Mouse (Mus musculus) lung, embryonic 14.5 days (tissue): ENCODE measurements around the gene Olfr642. TPM values are rescaled to one million over a fixed set of nuclear protein-coding genes. Genes with fewer than 3 reads are reported as not detected.

Experiments used
- ATAC-seq: fragments of 200-750 bp; cut with Nextera tagmentation; 2 replicates; pipeline ENCODE4 v1.8.0; 2017; ENCODE audit warnings: mild to moderate bottlenecking, moderate TSS enrichment, moderate library complexity; ENCODE audit not compliant: insufficient read depth
- DNase-seq: peaks from one replicate; pipeline ENCODE4 v3.0.0-alpha.2; 2015
- H3K27ac ChIP-seq: fragments of 300-500 bp; sonication (generic); 2 replicates; pipeline ENCODE4 v1.5.1; 2014; ENCODE audit warnings: low read depth, mild to moderate bottlenecking, moderate library complexity
- H3K27me3 ChIP-seq: fragments of 300-500 bp; sonication (generic); 2 replicates; pipeline ENCODE4 v1.6.1; 2014; ENCODE audit warnings: low read length, control low read depth; ENCODE audit not compliant: insufficient read depth
- H3K36me3 ChIP-seq: fragments of 300-500 bp; sonication (generic); 2 replicates; pipeline ENCODE4 v1.6.1; 2014; ENCODE audit warnings: control low read depth; ENCODE audit not compliant: insufficient read depth
- H3K4me1 ChIP-seq: fragments of 300-500 bp; sonication (generic); 2 replicates; pipeline ENCODE4 v1.6.1; 2014; ENCODE audit warnings: antibody characterized with exemption, control low read depth; ENCODE audit not compliant: insufficient read depth
- H3K4me2 ChIP-seq: fragments of 300-500 bp; sonication (generic); 2 replicates; pipeline ENCODE4 v1.6.1; 2014; ENCODE audit warnings: mild to moderate bottlenecking
- H3K4me3 ChIP-seq: fragments of 300-500 bp; sonication (generic); 2 replicates; pipeline ENCODE4 v1.5.1; 2014; ENCODE audit warnings: low read depth, low read length
- H3K9ac ChIP-seq: fragments of 300-500 bp; sonication (generic); 2 replicates; pipeline ENCODE4 v1.6.1; 2014
- H3K9me3 ChIP-seq: fragments of 300-500 bp; sonication (generic); 2 replicates; pipeline ENCODE4 v1.6.1; 2016; ENCODE audit warnings: low read depth, low read length, control low read depth
- CTCF ChIP-seq: IDR thresholded peaks from 2 replicates; pipeline ENCODE4 v1.5.1; 2016; ENCODE audit warnings: antibody characterized with exemption, low read depth
- WGBS: fragments of 180-500 bp; shearing (Covaris S2); extraction: QIAGEN DNeasy Blood & Tissue Kit; methylation state at CpG from one replicate; pipeline ENCODE4 v1.1.7; 2014; 5-methylcytosine and 5-hydroxymethylcytosine counted together
- polyA plus RNA-seq: library from polyadenylated mRNA; unstranded; fragments of >200 nt; fragmentation: Nextera tagmentation; extraction: Ambion mirVana; gene quantifications from 2 replicates; pipeline ENCODE4 v1.2.1, GENCODE M21; 2014

Gene Olfr642
- polyA plus RNA-seq, result not detected in 2 replicates

DNA sequence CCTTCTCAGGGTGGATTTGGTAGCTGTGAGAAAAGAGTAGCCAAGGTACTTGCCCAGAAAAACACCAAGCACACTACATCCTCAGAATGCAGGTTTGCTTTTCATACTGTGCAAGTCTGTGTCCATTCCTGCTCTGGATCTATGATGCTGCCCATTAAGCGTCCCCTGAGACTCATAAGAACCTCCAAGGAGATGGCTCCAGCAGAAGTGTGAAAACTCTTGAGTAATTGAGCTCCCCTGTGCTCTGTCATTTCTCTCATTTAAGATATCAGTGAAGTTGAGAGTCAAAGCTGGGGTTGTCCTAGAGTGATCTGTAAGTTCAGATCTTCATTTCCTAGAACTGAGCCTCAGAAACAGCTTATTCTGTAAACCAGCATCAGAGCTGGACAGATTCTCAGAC, at the start of gene Olfr642:
Olfr642 (minus strand) TSS at position 101 of the 400 bp plus-strand sequence.
- Histone ChIP-seq H3K36me3 (no peaks in the 10 kb centered on the region), H3K4me1 (no peaks in the 10 kb centered on the region), H3K27me3 (no peaks in the 10 kb centered on the region), H3K9me3 (no peaks in the 10 kb centered on the region), H3K4me3 (no peak within 1 kb of the TSS), H3K4me2 (no peak within 1 kb of the TSS), H3K9ac (no peak within 1 kb of the TSS), H3K27ac (no peak within 1 kb of the TSS)
- ATAC-seq (no peak), DNase-seq (no peak)
- 72% methylated on average over 1 of the region's 1 CpGs for WGBS
- no peak for TF ChIP-seq CTCF

DNA sequence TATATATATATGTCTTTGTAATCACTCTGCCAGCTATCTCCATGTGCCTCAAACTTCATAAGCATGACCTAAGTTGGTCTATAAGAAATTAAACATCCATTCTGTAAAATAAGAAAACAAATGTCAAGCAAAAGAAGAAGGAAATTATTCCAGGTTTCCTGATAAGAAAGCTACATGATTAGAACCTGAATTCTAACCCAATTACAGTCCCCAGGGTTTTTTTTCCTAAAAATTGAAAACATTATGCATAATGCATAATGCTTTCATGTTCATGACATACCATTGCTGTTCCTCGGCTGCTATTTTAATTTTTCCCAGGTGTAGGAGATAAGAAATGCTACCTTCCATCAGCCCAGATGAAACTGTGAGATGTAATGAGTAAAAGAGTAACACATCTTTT, 32.9 kb upstream of the Olfr642 start, which contains the start of gene Olfr645:
Olfr645 (minus strand) TSS at position 101 of the 400 bp plus-strand sequence.
- no peak within 1 kb of the TSS for H3K27ac ChIP-seq
- H3K4me3 ChIP-seq, result no peak within 1 kb of the TSS
- no peaks in the 10 kb centered on the region for H3K9me3 ChIP-seq
- DNase-seq, result no peak
- no peak for TF ChIP-seq CTCF
- WGBS, result 71% methylated on average over 1 of the region's 1 CpGs
- H3K27me3 ChIP-seq, result no peaks in the 10 kb centered on the region
- no peak within 1 kb of the TSS for H3K9ac ChIP-seq
- no peaks in the 10 kb centered on the region for H3K36me3 ChIP-seq
- no peak within 1 kb of the TSS for H3K4me2 ChIP-seq
- H3K4me1 ChIP-seq, result no peaks in the 10 kb centered on the region
- no peak for ATAC-seq

DNA sequence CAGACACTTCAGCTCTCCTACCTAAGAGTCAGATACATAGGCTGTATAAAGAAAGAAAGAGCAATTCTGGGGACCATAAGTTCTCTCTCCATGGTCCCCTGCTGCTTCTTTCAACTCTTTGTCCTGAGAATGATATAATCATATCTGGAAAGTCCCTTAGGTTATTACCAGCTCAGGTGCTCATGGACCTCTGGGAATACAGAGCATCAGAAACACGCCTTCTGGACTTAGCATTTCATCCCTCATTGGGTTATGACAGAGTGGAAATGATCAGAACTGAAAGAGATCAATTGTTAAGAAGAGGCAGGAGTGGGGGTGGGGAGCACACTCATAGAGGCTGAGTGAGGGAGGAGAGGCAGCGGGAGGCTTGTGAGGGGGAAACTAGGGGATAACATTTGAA, 19.3 kb upstream of the Olfr642 start, which contains the start of gene Olfr644:
Olfr644 (minus strand) TSS at position 101 of the 400 bp plus-strand sequence.
- Histone ChIP-seq H3K4me1 (no peaks in the 10 kb centered on the region), H3K36me3 (no peaks in the 10 kb centered on the region), H3K9me3 (no peaks in the 10 kb centered on the region), H3K4me3 (no peak within 1 kb of the TSS), H3K27me3 (no peaks in the 10 kb centered on the region), H3K27ac (no peak within 1 kb of the TSS), H3K9ac (no peak within 1 kb of the TSS), H3K4me2 (no peak within 1 kb of the TSS)
- ATAC-seq (no peak), DNase-seq (no peak)
- TF ChIP-seq CTCF, result no peak
- WGBS, result 57% methylated on average over 2 of the region's 2 CpGs

DNA sequence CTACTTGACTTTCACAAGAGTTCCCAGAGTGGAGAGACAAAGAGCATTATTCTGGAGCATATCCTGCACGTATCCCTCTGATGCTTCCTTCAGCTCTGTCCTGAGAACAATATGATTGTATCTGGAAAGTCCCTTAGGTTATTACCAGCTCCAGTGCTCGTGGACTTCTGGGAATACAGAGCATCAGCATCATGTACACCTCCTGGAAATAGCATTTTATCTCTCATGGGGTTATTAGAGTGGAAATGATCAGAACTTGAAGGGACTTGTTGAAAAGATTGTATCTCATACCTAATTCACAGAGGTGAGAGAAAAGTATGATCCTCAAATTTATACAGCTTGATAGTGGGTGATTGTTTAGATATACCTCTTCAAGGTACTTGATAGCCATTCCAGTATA, 8.9 kb upstream of the Olfr642 start, which contains the start of gene 4930516K23Rik:
4930516K23Rik (minus strand) TSS at position 101 of the 400 bp plus-strand sequence.
- no peaks in the 10 kb centered on the region for H3K4me1 ChIP-seq
- no peak within 1 kb of the TSS for H3K4me2 ChIP-seq
- DNase-seq (no peak), ATAC-seq (no peak)
- no peak within 1 kb of the TSS for H3K9ac ChIP-seq
- H3K27ac ChIP-seq, result no peak within 1 kb of the TSS
- no peaks in the 10 kb centered on the region for H3K27me3 ChIP-seq
- no peaks in the 10 kb centered on the region for H3K9me3 ChIP-seq
- no peak for TF ChIP-seq CTCF
- 45% methylated on average over 2 of the region's 2 CpGs for WGBS
- no peak within 1 kb of the TSS for H3K4me3 ChIP-seq
- no peaks in the 10 kb centered on the region for H3K36me3 ChIP-seq

DNA sequence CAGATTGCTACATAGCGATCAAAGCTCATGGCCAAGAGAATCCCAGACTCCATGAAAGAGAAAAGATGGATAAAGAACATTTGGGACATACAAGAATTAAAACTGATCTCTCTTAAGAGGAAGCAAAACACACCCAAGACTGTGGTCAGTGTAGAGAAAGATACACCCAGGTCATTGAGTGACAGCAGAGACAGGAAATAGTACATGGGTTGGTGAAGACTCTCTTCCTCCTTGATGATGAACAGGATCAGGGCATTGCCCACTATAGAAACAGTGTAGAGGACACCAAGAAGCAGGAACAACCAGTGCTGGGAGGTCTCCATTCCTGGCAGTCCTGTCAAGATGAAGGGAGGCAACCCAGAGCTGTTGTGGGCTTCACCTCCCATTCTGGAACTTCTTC, 6.7 kb upstream of the Olfr642 start:
- DNase-seq, result no peak
- Histone ChIP-seq H3K9me3 (no peaks in the 10 kb centered on the region), H3K4me1 (no peaks in the 10 kb centered on the region), H3K36me3 (no peaks in the 10 kb centered on the region), H3K27ac (no peak overlapping the region), H3K4me2 (no peak overlapping the region), H3K27me3 (no peaks in the 10 kb centered on the region), H3K4me3 (no peak overlapping the region), H3K9ac (no peak overlapping the region)
- WGBS, result 88% methylated on average over 1 of the region's 1 CpGs
- ATAC-seq, result no peak
- TF ChIP-seq CTCF, result no peak

DNA sequence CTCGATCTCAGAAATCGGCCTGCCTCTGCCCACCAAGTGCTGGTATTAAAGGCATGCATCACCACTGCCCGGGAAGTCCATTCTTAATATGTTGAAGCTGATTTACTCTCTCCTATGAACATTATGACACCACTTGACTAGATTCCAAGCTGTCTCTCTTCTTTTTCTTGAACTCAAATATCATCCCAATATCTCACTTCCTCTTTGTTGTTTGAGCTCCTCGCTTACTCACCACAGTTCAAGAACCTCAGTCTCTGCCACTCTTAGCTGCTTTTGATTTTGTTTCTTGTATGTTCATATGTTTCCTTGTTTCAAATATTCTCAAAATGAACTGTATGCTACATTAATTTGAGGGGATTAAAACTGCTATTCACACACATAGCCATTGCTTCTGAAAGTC, 1.7 kb downstream of the Olfr642 start:
- no peaks in the 10 kb centered on the region for H3K4me1 ChIP-seq
- H3K4me2 ChIP-seq, result no peak overlapping the region
- no peak for TF ChIP-seq CTCF
- no peak overlapping the region for H3K4me3 ChIP-seq
- H3K36me3 ChIP-seq, result no peaks in the 10 kb centered on the region
- no peaks in the 10 kb centered on the region for H3K27me3 ChIP-seq
- ATAC-seq (no peak), DNase-seq (no peak)
- no peak overlapping the region for H3K9ac ChIP-seq
- H3K27ac ChIP-seq, result no peak overlapping the region
- 89% methylated on average over 4 of the region's 4 CpGs for WGBS
- no peaks in the 10 kb centered on the region for H3K9me3 ChIP-seq

DNA sequence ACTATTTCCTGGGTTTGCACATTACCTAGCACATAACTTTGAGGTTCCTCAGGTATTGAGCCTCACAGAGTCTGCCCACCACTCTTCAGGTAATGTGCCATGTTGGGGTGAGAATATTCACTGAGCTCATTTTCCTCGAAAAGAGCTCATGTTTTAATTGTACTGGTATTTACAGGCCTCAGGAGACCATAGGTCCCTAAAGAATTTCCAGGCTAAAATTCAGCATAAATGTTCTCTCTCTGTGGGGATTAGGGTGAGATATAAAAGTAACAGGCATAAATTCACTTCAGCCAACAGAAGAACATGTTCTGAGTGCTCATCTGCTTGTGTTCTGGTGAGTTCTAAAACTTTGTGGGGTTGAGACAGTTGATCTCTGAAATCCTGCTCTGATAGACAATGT, 17.3 kb downstream of the Olfr642 start, which contains the start of gene Olfr641:
Olfr641 (plus strand) TSS at position 301 of the 400 bp plus-strand sequence.
- H3K9ac ChIP-seq, result no peak within 1 kb of the TSS
- H3K4me1 ChIP-seq, result no peaks in the 10 kb centered on the region
- H3K4me2 ChIP-seq, result no peak within 1 kb of the TSS
- H3K9me3 ChIP-seq, result no peaks in the 10 kb centered on the region
- no peak within 1 kb of the TSS for H3K27ac ChIP-seq
- no peaks in the 10 kb centered on the region for H3K36me3 ChIP-seq
- no peak for TF ChIP-seq CTCF
- H3K27me3 ChIP-seq, result no peaks in the 10 kb centered on the region
- ATAC-seq, result no peak
- 70% methylated on average over 1 of the region's 1 CpGs for WGBS
- no peak for DNase-seq
- H3K4me3 ChIP-seq, result no peak within 1 kb of the TSS

DNA sequence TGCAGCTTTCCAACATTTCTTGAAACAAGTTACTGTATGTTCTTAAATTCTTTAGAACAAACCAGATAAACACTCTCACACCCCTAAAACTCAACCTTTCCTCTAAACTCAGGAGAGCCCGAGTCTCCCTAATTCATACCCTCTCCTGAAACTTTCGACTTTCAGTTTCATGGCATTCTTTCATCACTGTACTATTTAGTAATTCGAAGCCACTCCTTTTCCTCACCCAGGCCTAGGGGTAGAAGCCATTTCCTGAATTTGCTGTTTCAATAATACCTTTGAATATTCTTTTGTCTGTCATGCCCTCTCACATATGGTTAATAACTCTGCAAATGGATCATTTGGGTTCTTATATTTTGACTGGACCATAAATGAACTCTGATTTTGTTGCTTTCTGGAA, 25.5 kb downstream of the Olfr642 start:
- no peaks in the 10 kb centered on the region for H3K9me3 ChIP-seq
- no peaks in the 10 kb centered on the region for H3K36me3 ChIP-seq
- H3K4me3 ChIP-seq, result no peak overlapping the region
- ATAC-seq, result no peak
- no peak overlapping the region for H3K4me2 ChIP-seq
- no peak overlapping the region for H3K9ac ChIP-seq
- H3K27ac ChIP-seq, result no peak overlapping the region
- no peak for DNase-seq
- 77% methylated on average over 3 of the region's 3 CpGs for WGBS
- no peaks in the 10 kb centered on the region for H3K27me3 ChIP-seq
- H3K4me1 ChIP-seq, result no peaks in the 10 kb centered on the region
- no peak for TF ChIP-seq CTCF
